Mouse (Mus musculus) brain, embryonic 14.5 days (tissue): Measurements from ENCODE around the gene Prmt6.

ENCODE experiments used
- CTCF ChIP-seq: fragments of 200-500 bp; IDR thresholded peaks from 2 replicates; pipeline ENCODE4 v1.5.1; 2012; ENCODE audit warnings: inconsistent platforms, mild to moderate bottlenecking, moderate library complexity, borderline replicate concordance; ENCODE audit not compliant: insufficient read depth, insufficient read length; ENCODE audit errors: extremely low read depth
- POLR2A ChIP-seq: fragments of 200-500 bp; IDR thresholded peaks from 2 replicates; pipeline ENCODE4 v1.6.1; 2012; ENCODE audit warnings: mild to moderate bottlenecking, inconsistent platforms, borderline replicate concordance; ENCODE audit not compliant: poor library complexity, insufficient read depth, insufficient read length, severe bottlenecking; ENCODE audit errors: extremely low read depth

GRCm38 (mm10) chr3:110253105-110253504 is 2.3 kb upstream of the Prmt6 start:
- TF ChIP-seq POLR2A (no peak), CTCF (no peak)
